Mouse (Mus musculus) bone marrow, adult 2 months (tissue): ENCODE data around the gene Dio1.

Experiments used
- CTCF ChIP-seq: fragments of 200-500 bp; IDR thresholded peaks from 2 replicates; pipeline ENCODE4 v1.5.1; 2011; ENCODE audit warnings: low read length, control low read depth; ENCODE audit not compliant: control insufficient read depth, insufficient read depth
- POLR2A ChIP-seq: fragments of 200-500 bp; IDR thresholded peaks from 2 replicates; pipeline ENCODE4 v1.6.1; 2011; ENCODE audit warnings: low read depth, mild to moderate bottlenecking, control low read depth, low read length, borderline replicate concordance; ENCODE audit not compliant: control insufficient read depth

- TF ChIP-seq CTCF (no peak), POLR2A (no peak)
These were observed 11.7 kb upstream of the Dio1 start for GRCm38 (mm10) chr4:107318646-107319045.
